Mouse (Mus musculus) lung, adult 2 months (tissue): Measurements from ENCODE around the gene Foxp1. TPM values are rescaled to one million over a fixed set of nuclear protein-coding genes. Genes with fewer than 3 reads are reported as not detected.

Experiments used
- DNase-seq: peaks from one replicate; pipeline ENCODE4 v3.0.0; 2022
- H3K4me1 ChIP-seq: fragments of 200-500 bp; 2 replicates; pipeline ENCODE4 v1.6.1; 2011; ENCODE audit warnings: low read length; ENCODE audit not compliant: control insufficient read depth, insufficient read depth
- H3K4me3 ChIP-seq: fragments of 200-500 bp; replicated peaks from 2 replicates; pipeline ENCODE3; 2011; ENCODE audit warnings: low read depth, mild to moderate bottlenecking, control low read depth, low read length; ENCODE audit errors: extremely low read depth
- CTCF ChIP-seq: fragments of 200-500 bp; IDR thresholded peaks from 2 replicates; pipeline ENCODE4 v1.5.1; 2011; ENCODE audit warnings: mild to moderate bottlenecking, low read length, control low read depth; ENCODE audit not compliant: insufficient read depth
- POLR2A ChIP-seq: fragments of 200-500 bp; IDR thresholded peaks from 2 replicates; pipeline ENCODE4 v1.6.1; 2011; ENCODE audit warnings: low read depth, mild to moderate bottlenecking, control low read depth, low read length, borderline replicate concordance; ENCODE audit errors: extremely low read depth
- WGBS: fragments of 180-500 bp; shearing (Covaris S2); methylation state at CpG from one replicate; pipeline ENCODE4 v1.1.7; 2018; 5-methylcytosine and 5-hydroxymethylcytosine counted together
- polyA plus RNA-seq: library from polyadenylated mRNA; depleted of rRNA; stranded (reverse); fragments of >200 nt; gene quantifications from 2 replicates; pipeline ENCODE4 v1.2.3, GENCODE M21; 2012

Gene Foxp1
- polyA plus RNA-seq, 1 experiment = 135 TPM

DNA sequence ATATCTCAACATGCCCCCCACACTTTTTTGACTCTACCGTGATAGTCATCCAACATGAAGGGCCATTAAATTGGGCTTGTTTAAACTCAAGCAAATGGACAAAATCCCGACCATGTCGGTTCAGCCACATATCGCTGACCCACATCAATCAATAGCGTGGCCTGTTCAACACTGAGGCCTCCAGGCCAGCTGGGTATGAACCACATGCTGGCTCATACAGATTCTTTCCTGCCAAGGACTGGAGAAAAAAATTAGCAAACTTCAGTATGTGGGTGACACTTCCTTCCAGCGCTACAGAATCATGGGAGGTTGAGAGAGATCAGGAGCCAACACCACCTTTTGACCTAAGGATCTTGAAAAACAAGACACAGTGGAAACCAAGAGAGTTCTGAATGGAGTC lies 150.5 kb downstream of the Foxp1 start:
- TF ChIP-seq CTCF (no peak), POLR2A (no peak)
- Histone ChIP-seq H3K4me1 (peaks cover 15% of the 10 kb centered on the region), H3K4me3 (no peak overlapping the region)
- no peak for DNase-seq
- WGBS = 59% methylated on average over 6 of the region's 6 CpGs

DNA sequence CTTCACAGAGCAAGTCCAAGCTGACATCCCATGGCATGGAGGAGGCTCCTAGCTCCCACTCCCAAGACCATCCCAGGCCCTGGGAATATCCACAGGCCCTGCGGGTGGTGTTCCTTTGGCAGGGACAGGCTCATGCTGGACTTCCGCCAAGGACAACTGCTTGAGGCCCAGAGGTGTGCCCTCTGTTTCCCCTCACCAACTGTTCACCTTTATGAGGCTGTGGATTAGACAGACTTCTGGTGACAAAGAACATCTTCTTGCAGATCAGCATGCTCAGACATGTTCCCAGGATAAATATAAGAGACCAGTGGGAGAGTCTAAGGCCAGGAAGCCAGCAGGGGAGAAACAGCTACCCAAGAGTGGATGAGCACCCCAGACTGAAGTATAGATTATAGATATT lies 152.6 kb downstream of the Foxp1 start:
- Histone ChIP-seq H3K4me3 (no peak overlapping the region), H3K4me1 (peaks cover 8% of the 10 kb centered on the region)
- 66% methylated on average over 2 of the region's 2 CpGs for WGBS
- TF ChIP-seq CTCF = no peak
- DNase-seq = no peak

DNA sequence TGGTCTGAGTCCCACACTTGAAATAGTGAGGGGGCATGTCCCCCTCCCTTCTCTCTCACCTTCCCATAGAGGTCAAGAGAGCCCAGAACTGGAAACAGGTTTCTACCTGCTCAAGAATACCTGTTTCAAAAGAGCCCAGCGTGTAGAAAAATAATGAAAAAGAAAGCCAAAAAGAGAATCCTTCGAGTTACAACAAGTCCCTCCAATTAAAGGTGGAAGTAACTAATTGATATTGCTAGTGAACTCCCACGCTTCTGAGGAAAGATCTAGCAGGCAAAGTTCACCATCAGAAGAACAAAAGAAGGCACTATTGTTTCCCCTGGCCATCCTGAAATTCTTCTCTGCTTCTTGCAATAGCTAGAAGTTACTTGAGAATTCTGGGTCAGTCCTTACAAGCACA lies 153.4 kb downstream of the Foxp1 start:
- no peak for TF ChIP-seq CTCF
- no peak for TF ChIP-seq POLR2A
- Histone ChIP-seq H3K4me3 (no peak overlapping the region), H3K4me1 (peaks cover 2% of the 10 kb centered on the region)
- no peak for DNase-seq
- 63% methylated on average over 3 of the region's 3 CpGs for WGBS

DNA sequence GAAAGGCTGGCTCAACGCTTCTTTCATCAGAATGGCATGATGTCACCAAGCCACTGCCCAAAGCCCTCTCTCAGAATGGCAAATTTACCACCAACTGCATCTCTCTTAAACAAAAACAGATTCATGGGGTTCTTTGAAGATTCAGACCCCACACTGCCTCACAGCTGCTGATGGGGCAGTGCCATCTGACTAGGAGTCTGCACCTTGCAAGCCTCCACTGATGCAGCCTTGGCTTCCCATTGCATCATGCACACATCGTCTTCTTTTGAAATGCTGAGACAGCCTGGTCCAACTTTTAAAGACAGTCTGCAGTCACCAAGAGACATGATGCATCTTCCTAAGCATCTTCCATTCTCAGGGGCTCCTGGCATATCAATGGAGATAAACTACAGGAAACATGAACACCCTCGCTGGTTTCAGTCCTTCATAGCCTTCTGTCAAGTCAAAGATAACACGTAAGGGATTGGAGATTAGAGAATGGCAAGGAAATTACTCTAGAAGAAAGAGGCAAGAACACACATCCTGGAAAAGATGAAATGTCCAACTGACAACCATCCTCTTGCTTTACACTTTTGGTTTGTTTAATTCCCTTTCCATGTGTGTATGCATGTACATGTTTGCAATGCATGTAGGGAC lies 154.3 kb downstream of the Foxp1 start:
- H3K4me3 ChIP-seq = no peak overlapping the region
- TF ChIP-seq CTCF = no peak
- TF ChIP-seq POLR2A = no peak
- WGBS = 74% methylated on average over 4 of the region's 4 CpGs
- no peak for DNase-seq
- no peaks in the 10 kb centered on the region; the same call in 1 of the 2 replicates for H3K4me1 ChIP-seq

DNA sequence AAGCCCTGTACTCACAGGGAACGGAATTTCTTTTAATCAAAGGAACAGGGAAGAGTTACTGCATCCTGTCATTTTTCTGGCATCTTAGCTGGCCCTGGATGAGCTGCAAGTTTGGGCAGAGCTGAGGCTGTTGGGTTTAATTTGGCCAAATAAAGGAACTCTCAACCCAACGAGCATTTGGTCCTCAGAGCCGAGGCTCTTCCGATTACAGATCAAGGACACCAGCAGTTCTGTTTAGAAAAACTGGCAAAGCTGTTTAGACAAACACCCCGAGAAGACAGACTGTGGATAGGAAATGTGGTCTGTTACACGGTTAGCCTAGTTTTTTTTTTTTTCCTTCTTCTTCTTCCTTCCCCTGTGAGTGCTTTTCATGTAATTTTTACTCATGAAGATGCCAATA lies 158.0 kb downstream of the Foxp1 start:
- WGBS = 21% methylated on average over 6 of the region's 6 CpGs
- Histone ChIP-seq H3K4me3 (no peak overlapping the region), H3K4me1 (peaks cover 8% of the 10 kb centered on the region)
- no peak for TF ChIP-seq CTCF
- TF ChIP-seq POLR2A = no peak
- no peak for DNase-seq

DNA sequence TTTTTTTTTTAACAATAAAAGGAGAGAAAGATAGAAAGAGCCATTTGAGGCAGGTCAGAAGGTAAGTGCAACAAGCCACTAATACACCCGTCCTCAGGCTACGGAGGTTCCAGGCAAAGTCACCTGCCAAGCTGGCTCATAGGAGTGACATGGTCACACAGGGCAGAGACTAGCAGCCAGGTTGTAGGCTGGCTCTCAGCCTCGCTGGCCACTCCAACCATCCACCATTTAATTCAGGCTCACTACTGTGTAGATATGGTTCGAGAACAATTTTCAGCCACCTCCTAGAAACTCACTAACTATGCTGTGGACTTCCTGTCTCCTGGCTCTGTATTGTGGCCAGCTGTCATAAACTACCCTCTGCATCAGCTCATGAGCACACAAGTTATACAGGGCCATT lies 161.9 kb downstream of the Foxp1 start:
- DNase-seq = no peak
- Histone ChIP-seq H3K4me1 (peaks cover 18% of the 10 kb centered on the region), H3K4me3 (no peak overlapping the region)
- TF ChIP-seq POLR2A = no peak
- no peak for TF ChIP-seq CTCF
- 69% methylated on average over 4 of the region's 4 CpGs for WGBS

DNA sequence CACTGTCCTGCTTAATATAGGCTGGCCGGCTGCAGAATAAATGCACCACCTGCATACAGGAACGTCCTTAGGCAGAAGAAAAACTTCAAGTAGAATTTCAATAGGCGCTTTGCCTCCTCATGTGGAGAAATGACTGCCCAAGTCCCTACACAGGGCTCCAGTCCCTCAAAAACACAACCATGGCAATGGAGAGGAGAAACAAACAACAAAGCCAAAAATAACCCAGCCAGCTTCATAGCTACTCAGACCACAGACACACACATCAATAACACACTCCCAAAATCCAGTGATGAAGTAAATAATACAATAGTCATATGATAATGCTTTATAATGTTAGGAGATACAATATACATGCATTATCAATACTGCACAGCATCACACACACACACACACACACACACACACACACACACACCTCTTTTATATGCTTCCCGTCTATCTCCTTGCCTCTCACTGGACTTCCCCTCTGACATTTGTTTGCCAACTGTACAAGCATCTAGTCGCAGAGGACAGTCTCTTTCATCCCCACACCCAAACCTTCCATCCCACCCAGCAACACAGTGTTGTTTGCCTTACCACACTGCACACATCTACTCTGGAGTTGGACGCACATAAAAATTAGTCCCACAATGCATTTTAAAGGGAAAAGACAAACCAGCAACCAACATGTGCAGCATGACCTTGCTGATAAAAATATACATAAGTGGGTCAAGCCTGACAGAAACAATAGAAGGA lies 162.6 kb downstream of the Foxp1 start:
- no peak for DNase-seq
- Histone ChIP-seq H3K4me3 (no peak overlapping the region), H3K4me1 (peaks cover 18% of the 10 kb centered on the region)
- 35% methylated on average over 6 of the region's 6 CpGs for WGBS
- TF ChIP-seq POLR2A (no peak), CTCF (no peak)

DNA sequence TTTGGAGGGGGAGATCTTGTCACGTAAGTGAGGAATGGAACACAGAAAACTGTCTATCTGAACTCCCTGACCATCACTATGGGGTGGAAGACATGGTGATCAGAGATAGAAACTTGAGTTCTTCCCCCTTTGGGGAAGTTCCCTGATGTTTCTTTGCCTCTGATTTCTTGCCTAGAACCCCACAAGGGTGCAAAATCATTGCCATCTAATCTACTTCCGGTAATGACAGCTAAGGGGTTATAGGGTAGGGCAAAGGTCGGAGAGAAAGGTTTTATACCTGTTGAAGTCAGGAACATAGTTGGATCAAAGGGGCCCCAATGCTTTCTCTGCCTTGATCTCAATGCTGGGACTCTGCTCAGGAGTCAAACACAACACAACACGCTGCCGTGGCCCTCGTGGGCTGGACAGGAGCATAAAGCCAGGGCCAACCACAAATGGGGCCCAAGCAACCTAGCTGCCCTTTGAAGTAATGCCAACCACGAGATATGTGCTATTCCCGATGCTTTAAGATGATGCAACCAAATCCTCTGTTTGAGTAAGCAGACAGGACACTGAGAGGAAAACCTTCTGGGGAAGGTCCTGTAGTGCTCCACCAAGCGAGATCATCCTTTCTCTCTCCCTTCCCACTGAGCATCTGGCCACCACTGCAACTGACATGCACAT lies 163.4 kb downstream of the Foxp1 start:
- TF ChIP-seq POLR2A (no peak), CTCF (no peak)
- Histone ChIP-seq H3K4me1 (peaks cover 18% of the 10 kb centered on the region), H3K4me3 (no peak overlapping the region)
- WGBS = 48% methylated on average over 9 of the region's 9 CpGs
- no peak for DNase-seq

DNA sequence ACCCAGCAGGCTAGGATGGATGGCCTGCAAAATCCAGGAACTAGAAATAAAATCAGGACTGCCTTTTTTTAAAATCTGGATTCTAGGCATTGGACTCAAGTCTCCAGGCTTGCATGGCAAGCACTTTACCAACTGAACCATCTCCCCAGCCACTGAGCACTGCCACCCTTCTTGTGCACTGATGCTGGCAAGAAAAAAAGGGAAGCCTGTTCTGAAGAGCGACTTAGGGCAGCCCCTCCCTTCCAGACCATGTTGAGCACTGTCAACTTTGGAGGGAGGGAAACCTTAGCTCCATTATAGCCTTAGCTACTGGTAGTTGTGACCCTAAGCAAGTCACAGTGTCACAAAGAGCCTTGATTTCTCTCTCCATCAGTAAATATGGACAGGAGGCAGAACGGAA lies 164.6 kb downstream of the Foxp1 start:
- no peak overlapping the region for H3K4me3 ChIP-seq
- DNase-seq = no peak
- TF ChIP-seq CTCF (no peak), POLR2A (no peak)
- H3K4me1 ChIP-seq = peaks cover 18% of the 10 kb centered on the region
- WGBS = 85% methylated on average over 2 of the region's 2 CpGs

DNA sequence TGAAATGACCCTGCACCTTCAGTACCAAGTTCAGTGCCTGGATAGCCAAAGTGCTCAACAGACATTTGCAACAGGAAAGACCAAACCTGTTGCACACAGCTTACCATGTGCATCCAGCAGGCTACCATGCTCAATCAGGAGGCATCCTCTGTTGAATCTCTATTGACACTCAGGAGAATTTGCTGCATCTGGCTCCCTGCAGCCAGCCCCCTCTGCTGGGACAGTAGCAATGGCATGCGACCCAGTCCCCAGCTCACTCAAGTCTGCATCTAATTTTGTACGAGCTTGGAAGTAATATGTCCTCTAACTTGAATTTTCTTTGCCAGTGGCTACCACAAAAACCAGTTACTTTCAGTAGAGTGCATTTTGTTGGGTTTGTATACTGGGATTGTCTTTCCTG lies 168.2 kb downstream of the Foxp1 start:
- no peak for DNase-seq
- Histone ChIP-seq H3K4me1 (peaks cover 8% of the 10 kb centered on the region), H3K4me3 (no peak overlapping the region)
- 80% methylated on average over 2 of the region's 2 CpGs for WGBS
- TF ChIP-seq CTCF (no peak), POLR2A (no peak)
